Mouse (Mus musculus): ENCODE measurements around the gene Mavs. TPM values are rescaled to one million over a fixed set of nuclear protein-coding genes. Genes with fewer than 3 reads are reported as not detected.
A peak's percentile ranks its signal among the peaks of the same experiment; 100 is the strongest.
"Not testable (repeated sequence)": the region's sequence is repeated elsewhere in the genome, so short reads cannot be mapped to it uniquely, and the experiment has no call there.

Gene Mavs
- polyA plus RNA-seq, 1 experiment from 2014 or later, result 19.4 TPM

DNA sequence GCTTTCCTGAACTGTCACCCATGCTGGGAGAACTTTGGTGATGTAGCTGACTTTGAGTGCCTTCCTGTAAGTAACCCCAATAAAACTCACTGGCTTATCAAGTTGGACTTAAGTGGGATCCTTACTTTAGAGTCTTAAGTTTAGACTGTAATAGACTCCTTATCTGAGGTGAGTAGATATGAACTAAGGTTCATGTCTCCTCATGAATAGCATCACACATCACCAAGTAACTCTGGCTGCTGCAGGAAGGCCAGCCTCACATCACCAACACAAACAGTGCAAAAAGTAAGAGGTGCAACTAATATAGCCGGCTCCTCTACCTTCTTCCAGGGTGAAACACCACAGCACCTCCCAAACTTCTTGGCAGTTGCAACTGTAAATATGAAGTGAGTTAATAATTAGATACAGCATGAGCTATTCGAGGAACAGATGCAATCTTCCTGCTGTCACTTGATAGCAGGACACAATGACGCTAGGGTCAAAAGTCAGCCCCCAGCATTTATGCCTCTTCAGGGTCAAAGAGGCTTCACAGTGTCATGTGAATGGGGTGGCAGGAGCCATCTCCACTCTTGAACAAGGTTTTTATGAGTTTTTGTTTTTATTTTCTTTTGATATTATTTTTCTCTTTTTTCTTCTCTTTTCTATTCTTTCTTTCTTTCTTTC lies 11.9 kb upstream of the Mavs start:
- no peak for DNase-seq (ENCODE audit: low spot score)
- Histone ChIP-seq H3K36me3 (replicated peaks) (no peaks in the 10 kb centered on the region), H3K9me3 (no peaks in the 10 kb centered on the region), H3K4me3 (no peak overlapping the region), H3K27ac (replicated peaks) (no peak overlapping the region), H3K4me1 (no peaks in the 10 kb centered on the region), H3K27me3 (replicated peaks; ENCODE audit: low read depth, poor library complexity, severe bottlenecking) (no peaks in the 10 kb centered on the region)
- 72% methylated on average over 3 of the region's 3 CpGs for WGBS

DNA sequence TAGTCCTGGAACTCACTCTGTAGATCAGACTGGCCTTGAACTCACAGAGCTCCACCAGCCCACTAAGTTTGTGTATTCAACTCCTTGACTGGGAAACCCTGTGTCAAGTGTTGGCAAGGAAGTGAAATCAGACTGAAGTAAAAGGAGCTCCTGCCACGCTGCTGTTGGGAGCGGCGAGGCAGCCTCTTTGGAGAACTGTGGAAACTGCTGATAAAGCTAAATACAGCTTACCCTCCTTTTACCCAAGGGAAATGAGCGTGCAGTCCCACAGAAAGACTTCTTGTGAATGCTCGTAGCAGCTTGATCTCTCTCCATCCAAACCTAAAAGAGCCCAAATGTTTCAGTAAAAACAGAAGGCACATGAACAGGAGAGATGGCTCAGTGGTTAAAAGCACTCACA lies 11.3 kb upstream of the Mavs start:
- H3K27ac ChIP-seq (replicated peaks), result no peak overlapping the region
- H3K9me3 ChIP-seq, result no peaks in the 10 kb centered on the region
- no peaks in the 10 kb centered on the region for H3K36me3 ChIP-seq (replicated peaks)
- H3K27me3 ChIP-seq (replicated peaks; ENCODE audit: low read depth, poor library complexity, severe bottlenecking), result no peaks in the 10 kb centered on the region
- WGBS, result 71% methylated on average over 5 of the region's 5 CpGs
- H3K4me3 ChIP-seq, result no peak overlapping the region
- no peaks in the 10 kb centered on the region for H3K4me1 ChIP-seq
- no peak for DNase-seq (ENCODE audit: low spot score)

DNA sequence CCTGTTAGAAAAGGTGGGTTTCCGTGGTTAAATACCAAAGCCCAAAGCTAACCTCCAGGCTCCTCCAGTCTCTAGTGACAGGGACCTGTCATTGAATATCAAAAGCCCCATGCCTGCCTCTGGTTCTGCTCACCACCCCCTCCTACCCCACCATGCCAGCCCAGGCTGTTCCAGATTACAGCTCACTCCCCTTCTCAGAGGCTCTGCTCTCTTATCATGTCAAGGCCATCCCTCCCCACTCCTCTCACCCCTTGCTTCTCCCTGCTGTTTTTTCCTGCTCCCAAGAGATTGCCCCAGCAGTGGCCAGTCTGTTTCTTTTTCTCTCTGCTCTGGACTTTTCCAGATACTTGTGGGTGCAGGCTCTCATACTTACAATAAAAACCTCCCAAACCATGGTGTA lies 10.3 kb upstream of the Mavs start:
- Histone ChIP-seq H3K27me3 (replicated peaks; ENCODE audit: low read depth, poor library complexity, severe bottlenecking) (no peaks in the 10 kb centered on the region), H3K9me3 (no peaks in the 10 kb centered on the region), H3K4me1 (no peaks in the 10 kb centered on the region), H3K4me3 (no peak overlapping the region), H3K27ac (replicated peaks) (no peak overlapping the region), H3K36me3 (replicated peaks) (no peaks in the 10 kb centered on the region)
- WGBS, result 60% methylated on average over 1 of the region's 1 CpGs
- DNase-seq (ENCODE audit: low spot score), result no peak

DNA sequence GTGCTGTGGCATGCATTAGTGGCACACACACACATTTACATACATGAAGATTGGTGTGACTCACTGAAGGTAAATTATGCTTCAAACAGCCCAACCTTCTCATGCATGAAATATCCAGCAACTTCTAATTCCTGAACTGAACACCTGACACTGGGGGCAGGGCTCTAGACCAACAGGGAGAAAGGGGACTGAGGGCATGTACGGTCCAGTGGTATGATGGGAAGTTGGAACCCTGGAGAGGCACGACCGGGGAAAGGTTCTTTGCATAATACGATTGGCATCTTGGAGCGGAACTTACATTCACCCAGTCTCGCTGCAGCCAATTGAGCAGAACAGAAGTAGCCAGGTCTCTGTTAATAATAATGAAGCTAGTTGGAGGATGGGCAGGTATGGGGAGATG lies 8.7 kb upstream of the Mavs start:
- no peak for DNase-seq (ENCODE audit: low spot score)
- Histone ChIP-seq H3K4me1 (no peaks in the 10 kb centered on the region), H3K9me3 (no peaks in the 10 kb centered on the region), H3K4me3 (no peak overlapping the region), H3K27me3 (replicated peaks; ENCODE audit: low read depth, poor library complexity, severe bottlenecking) (no peaks in the 10 kb centered on the region), H3K36me3 (replicated peaks) (no peaks in the 10 kb centered on the region), H3K27ac (replicated peaks) (no peak overlapping the region)
- 85% methylated on average over 6 of the region's 6 CpGs for WGBS

GRCm38 (mm10) chr2:131226669-131227068 lies 7.2 kb upstream of the Mavs start:
- not testable (repeated sequence) for H3K4me3 ChIP-seq; DNase-seq (ENCODE audit: low spot score); H3K36me3 ChIP-seq (replicated peaks); H3K9me3 ChIP-seq; H3K27ac ChIP-seq (replicated peaks); H3K4me1 ChIP-seq; H3K27me3 ChIP-seq (replicated peaks; ENCODE audit: low read depth, poor library complexity, severe bottlenecking)
- WGBS, result 82% methylated on average over 2 of the region's 2 CpGs

- Histone ChIP-seq H3K4me1 (no peaks in the 10 kb centered on the region), H3K27ac (replicated peaks) (no peak overlapping the region), H3K4me3 (no peak overlapping the region), H3K27me3 (replicated peaks; ENCODE audit: low read depth, poor library complexity, severe bottlenecking) (no peaks in the 10 kb centered on the region), H3K36me3 (replicated peaks) (no peaks in the 10 kb centered on the region), H3K9me3 (no peaks in the 10 kb centered on the region)
- 92% methylated on average over 3 of the region's 3 CpGs for WGBS
- DNase-seq (ENCODE audit: low spot score), result no peak
These were observed 6.6 kb upstream of the Mavs start for GRCm38 (mm10) chr2:131227243-131227642.

- H3K4me1 ChIP-seq, result peaks cover 34% of the 10 kb centered on the region
- H3K27me3 ChIP-seq (replicated peaks; ENCODE audit: low read depth, poor library complexity, severe bottlenecking), result no peaks in the 10 kb centered on the region
- H3K36me3 ChIP-seq (replicated peaks), result 0 out of 2 replicates have a peak, but pooled peaks cover 10% of the 10 kb centered on the region
- DNase-seq (ENCODE audit: low spot score), result no peak
- no peaks in the 10 kb centered on the region for H3K9me3 ChIP-seq
- 90% methylated on average over 2 of the region's 2 CpGs for WGBS
- no peak overlapping the region for H3K4me3 ChIP-seq
- no peak overlapping the region for H3K27ac ChIP-seq (replicated peaks)
These were observed 1.3 kb upstream of the Mavs start for GRCm38 (mm10) chr2:131232558-131232957.

DNA sequence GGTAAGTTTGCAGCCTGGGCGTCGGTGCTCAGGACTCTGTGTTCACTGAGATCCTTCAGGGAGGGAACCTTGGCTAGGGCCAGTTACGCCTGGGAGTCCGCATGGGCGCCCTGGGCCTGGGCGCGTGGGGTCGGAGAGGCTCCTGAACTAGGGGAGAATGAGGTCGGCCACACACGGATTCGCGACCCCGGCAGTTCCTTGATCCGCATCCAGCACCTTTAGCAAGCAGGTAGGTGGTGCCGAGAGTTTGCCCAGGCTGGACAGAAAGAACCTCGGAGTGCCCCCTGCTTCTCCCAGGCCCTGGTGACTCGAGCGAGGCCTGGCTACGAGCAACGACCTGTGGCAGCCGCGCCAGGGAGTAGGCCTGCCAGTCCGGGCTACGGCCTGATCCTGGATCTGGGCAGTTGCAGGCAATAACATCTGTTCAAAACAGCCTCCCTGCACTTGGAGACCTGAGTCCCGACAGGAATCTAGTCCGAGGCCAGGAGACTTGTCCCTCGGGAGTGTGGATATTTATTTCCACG lies 326 bp downstream of the Mavs start:
- 13% methylated on average over 28 of the region's 28 CpGs for WGBS
- peak overlapping the region; percentile 73 for H3K4me3 ChIP-seq
- DNase-seq (ENCODE audit: low spot score), result no peak
- H3K4me1 ChIP-seq, result peaks cover 34% of the 10 kb centered on the region
- no peaks in the 10 kb centered on the region for H3K27me3 ChIP-seq (replicated peaks; ENCODE audit: low read depth, poor library complexity, severe bottlenecking)
- H3K9me3 ChIP-seq, result no peaks in the 10 kb centered on the region
- peak overlapping the region; percentile 85 for H3K27ac ChIP-seq (replicated peaks)
- H3K36me3 ChIP-seq (replicated peaks), result peaks cover 16% of the 10 kb centered on the region

DNA sequence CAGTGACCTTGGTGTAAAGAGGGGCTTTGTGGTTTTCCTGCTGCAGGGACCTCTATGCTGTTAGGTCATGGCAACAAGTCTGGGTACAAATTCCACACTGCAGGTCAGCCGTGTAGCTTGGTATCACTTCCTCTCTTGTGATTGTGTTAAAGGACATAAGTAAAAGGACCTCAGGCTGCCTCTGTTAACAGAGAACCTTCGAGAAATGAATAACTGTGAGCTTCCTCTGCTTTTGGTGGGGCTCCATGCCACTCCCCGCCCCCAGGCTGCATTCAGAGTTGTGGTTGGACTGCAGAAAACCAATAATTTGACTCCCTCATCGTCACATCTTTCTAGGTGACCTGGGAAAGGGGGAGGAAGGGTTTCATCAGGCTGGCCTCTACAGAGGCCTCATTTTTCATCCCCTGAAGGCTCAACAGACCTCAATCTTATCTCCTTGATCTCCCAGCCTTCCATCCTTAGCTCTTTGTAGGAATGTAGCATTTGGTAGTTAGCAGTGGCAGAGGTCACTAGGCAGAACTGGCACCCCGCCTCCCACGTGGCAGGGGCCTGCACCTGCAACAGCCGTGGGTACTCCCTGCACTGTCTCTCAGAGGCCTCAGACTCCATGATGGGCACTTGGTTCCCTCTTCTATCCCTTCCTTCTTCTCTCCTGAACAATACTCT lies 1.2 kb downstream of the Mavs start:
- peak overlapping the region; percentile 73 for H3K4me3 ChIP-seq
- WGBS, result 76% methylated on average over 7 of the region's 7 CpGs

DNA sequence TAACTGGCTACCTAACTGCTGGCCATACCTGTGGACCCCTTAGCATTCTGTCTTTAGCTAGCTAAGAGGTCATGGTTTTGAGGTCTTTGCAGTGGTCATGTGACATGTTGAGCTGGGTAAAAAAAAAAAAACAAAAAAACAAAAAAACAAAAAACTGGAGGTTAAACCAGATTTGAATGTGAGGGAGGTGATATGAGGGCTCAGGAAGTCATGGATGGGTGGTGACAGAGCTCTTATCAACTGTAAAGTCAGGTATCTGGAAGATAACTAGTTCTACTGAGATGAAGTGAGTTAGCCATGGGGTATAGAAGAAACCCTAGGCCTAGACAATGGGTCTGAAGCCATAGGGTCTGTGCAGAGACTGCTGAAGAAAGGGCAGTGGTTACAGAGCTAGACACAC lies 8.3 kb downstream of the Mavs start:
- Histone ChIP-seq H3K27me3 (replicated peaks; ENCODE audit: low read depth, poor library complexity, severe bottlenecking) (no peaks in the 10 kb centered on the region), H3K27ac (replicated peaks) (no peak overlapping the region), H3K36me3 (replicated peaks) (peaks cover 87% of the 10 kb centered on the region), H3K4me1 (no peaks in the 10 kb centered on the region), H3K9me3 (no peaks in the 10 kb centered on the region), H3K4me3 (no peak overlapping the region)
- no peak for DNase-seq (ENCODE audit: low spot score)

More for the DNA sequence above, 1.2 kb downstream of the Mavs start:
- peaks cover 25% of the 10 kb centered on the region for H3K36me3 ChIP-seq (replicated peaks)
- no peak overlapping the region for H3K27ac ChIP-seq (replicated peaks)
- H3K4me1 ChIP-seq, result peaks cover 34% of the 10 kb centered on the region
- no peaks in the 10 kb centered on the region for H3K27me3 ChIP-seq (replicated peaks; ENCODE audit: low read depth, poor library complexity, severe bottlenecking)
- DNase-seq (ENCODE audit: low spot score), result no peak
- no peaks in the 10 kb centered on the region for H3K9me3 ChIP-seq

DNA sequence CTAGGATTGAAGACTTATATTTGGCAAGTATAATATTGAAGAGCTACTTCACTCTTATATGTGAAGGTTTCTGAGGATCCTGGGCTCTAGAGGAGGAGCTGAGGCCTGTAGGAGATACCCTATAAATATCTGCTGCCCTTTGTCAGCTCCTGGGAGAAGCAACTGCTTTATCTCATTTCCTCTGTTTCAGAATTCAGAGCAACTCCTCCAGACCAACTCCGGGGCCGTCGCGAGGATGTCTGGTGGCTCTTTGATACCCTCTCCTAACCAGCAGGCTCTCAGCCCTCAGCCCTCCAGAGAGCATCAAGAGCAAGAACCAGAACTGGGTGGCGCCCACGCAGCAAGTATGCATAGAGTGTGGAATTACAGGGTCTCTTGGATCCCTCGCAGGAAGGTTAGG lies 9.1 kb downstream of the Mavs start:
- Histone ChIP-seq H3K36me3 (replicated peaks) (peaks cover 94% of the 10 kb centered on the region), H3K4me3 (no peak overlapping the region), H3K27me3 (replicated peaks; ENCODE audit: low read depth, poor library complexity, severe bottlenecking) (no peaks in the 10 kb centered on the region), H3K27ac (replicated peaks) (no peak overlapping the region), H3K9me3 (no peaks in the 10 kb centered on the region), H3K4me1 (no peaks in the 10 kb centered on the region)
- DNase-seq (ENCODE audit: low spot score), result no peak
- 83% methylated on average over 7 of the region's 7 CpGs for WGBS

DNA sequence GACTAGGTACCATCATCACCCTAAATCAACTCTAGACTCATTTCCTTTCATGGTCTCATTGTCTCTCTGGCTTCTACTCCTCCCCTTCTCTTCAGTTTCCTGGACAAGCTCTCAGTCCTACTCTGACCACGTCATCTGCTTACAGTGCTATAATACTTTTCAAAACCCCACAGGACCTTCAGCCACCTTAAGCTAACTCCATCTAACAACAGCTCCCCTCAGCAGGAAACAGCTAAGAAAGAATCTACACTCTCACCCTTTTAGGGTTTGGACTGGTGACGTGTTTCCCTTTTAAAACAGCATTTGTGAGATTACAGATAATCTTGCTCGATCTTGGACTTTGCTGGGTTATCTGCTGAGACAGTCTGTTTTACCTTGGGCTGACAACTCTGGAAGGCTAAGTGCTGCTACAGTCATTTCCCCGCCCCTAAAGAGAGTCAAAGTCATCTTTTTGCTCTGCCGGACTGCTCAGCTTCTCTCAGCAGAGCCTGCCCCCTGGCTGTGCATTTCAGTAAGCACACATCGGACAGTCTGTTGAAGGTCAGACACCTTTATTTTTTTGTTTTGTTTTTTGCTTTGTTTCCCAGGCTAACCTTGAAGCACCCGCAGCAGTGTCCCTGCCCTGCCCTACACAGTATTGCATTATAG lies 19.9 kb downstream of the Mavs start:
- H3K27ac ChIP-seq (replicated peaks), result peak overlapping the region; percentile 40; the same call in 1 of the 2 replicates
- no peaks in the 10 kb centered on the region for H3K27me3 ChIP-seq (replicated peaks; ENCODE audit: low read depth, poor library complexity, severe bottlenecking)
- H3K9me3 ChIP-seq, result no peaks in the 10 kb centered on the region
- H3K36me3 ChIP-seq (replicated peaks), result peaks cover 4% of the 10 kb centered on the region
- H3K4me1 ChIP-seq, result peaks cover 13% of the 10 kb centered on the region
- 35% methylated on average over 7 of the region's 7 CpGs for WGBS
- peak; percentile 67 for DNase-seq (ENCODE audit: low spot score)
- H3K4me3 ChIP-seq, result no peak overlapping the region

DNA sequence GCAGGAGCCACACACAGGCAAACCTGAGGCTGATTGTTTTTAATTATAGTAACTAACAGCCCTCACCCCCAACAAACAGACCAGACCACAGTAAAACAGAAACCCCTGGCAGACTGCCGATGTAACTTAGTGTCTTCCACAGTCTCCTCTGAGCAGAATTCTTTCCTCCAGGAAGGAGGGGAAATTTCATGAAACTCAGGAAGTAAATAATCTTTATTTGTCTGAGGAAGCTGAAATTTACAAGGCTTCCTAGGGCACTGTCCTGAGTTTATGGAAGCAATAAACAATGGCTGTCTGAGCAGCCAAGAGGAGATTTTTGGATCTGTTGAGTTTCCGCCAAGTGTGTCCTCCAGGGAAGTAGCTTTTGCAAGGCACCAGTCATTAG lies 20.5 kb downstream of the Mavs start:
- Histone ChIP-seq H3K36me3 (replicated peaks) (no peaks in the 10 kb centered on the region), H3K4me1 (peaks cover 13% of the 10 kb centered on the region), H3K27me3 (replicated peaks; ENCODE audit: low read depth, poor library complexity, severe bottlenecking) (no peaks in the 10 kb centered on the region), H3K27ac (replicated peaks) (peak overlapping the region; percentile 40; the same call in 1 of the 2 replicates), H3K9me3 (no peaks in the 10 kb centered on the region), H3K4me3 (no peak overlapping the region)
- no peak for DNase-seq (ENCODE audit: low spot score)
- 79% methylated on average over 2 of the region's 2 CpGs for WGBS

Measured in embryonic facial prominence, embryonic 10.5 days (tissue).